Mouse (Mus musculus) Patski (cell line): ENCODE measurements around the gene Vwce. TPM values are rescaled to one million over a fixed set of nuclear protein-coding genes. Genes with fewer than 3 reads are reported as not detected.

Experiments used
- ATAC-seq: fragments of 100-300 bp; one replicate; pipeline ENCODE4 v1.8.0; 2021
- CTCF ChIA-PET: fragments of 350-600 bp; sonication (Branson Sonifier 250); formaldehyde crosslinking; loops from one replicate; lab custom pipeline; 2022; ENCODE audit warnings: inconsistent platforms; lab: Charles Lee
- POLR2A ChIA-PET: fragments of 350-600 bp; sonication (Branson Sonifier 250); formaldehyde crosslinking; loops from one replicate; lab custom pipeline; 2022; ENCODE audit warnings: antibody characterized with exemption, inconsistent platforms; lab: Charles Lee
- DNase-seq: peaks from one replicate; pipeline ENCODE4 v3.0.0-alpha.2; 2011; ENCODE audit warnings: low read depth, low spot score
- H3K27me3 ChIP-seq: fragments of 371-371 bp; one replicate; pipeline ENCODE4 v1.5.1; 2021
- CTCF ChIP-seq: fragments of 100-300 bp; IDR thresholded peaks from one replicate; pipeline ENCODE4 v1.5.1; 2021
- in situ Hi-C: fragments of 300-500 bp; cut with MboI; formaldehyde crosslinking; loops from 3 replicates; pipeline ENCODE4 v1.11.1; 2018; ENCODE audit warnings: low pct_unique_long_range_greater_than_20kb, mixed read lengths
- polyA plus RNA-seq: library from polyadenylated mRNA; unstranded; gene quantifications from one replicate; pipeline ENCODE4 v1.2.3, GENCODE M21; 2021

Vwce gene
- 0.06 TPM for polyA plus RNA-seq

- in situ Hi-C loops = no loop called here
- DNase-seq = no peak
- CTCF ChIA-PET = interaction anchor here (1.4 to 1.6 kb wide), 3 partner anchors 10 to 16 kb away, joined by 3 read pairs; no protein-coding TSS in a partner anchor
- no peaks in the 10 kb centered on the region for H3K27me3 ChIP-seq
- no peak for TF ChIP-seq CTCF
- no peak for ATAC-seq
- POLR2A ChIA-PET = interaction anchor here (0.5 kb wide), 1 partner anchor 31 kb away, joined by 4 read pairs; no protein-coding TSS in a partner anchor
Measured at GRCm38 (mm10) chr19:10634106-10634871, at the start of gene Vwce. Gene Vwce (plus strand): TSS chr19:10634213.

- TF ChIP-seq CTCF = no peak
- H3K27me3 ChIP-seq = no peaks in the 10 kb centered on the region
- CTCF ChIA-PET = interaction anchor here (1.3 to 2.3 kb wide), 2 partner anchors 8 to 13 kb away, joined by 3 to 8 read pairs; partner anchors contain the start of genes Cyb561a3 and Tmem138
- ATAC-seq = no peak
- POLR2A ChIA-PET = interaction anchor here (0.7 kb wide), 1 partner anchor 316 kb away, joined by 3 read pairs; no protein-coding TSS in a partner anchor
- DNase-seq = no peak
- in situ Hi-C loops = no loop called here
Measured at GRCm38 (mm10) chr19:10585112-10585511, 48.9 kb upstream of the Vwce start.

DNA sequence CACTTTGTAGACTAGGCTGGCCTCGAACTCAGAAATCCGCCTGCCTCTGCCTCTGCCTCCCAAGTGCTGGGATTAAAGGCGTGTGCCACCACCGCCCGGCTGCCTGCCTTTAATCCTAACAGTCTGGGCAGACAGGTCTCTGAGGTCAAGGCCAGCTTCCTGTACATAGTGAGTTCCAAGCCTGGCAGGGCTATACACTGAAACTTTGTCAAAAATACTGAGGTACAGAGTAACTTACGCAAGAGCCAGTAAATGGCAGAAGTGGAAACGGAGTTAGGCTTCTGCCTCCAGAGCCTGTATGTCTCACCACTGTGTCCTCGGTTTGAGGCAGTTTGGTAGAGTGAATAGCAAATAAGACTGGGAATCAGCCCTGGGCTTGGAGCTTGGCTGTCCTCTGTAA, 46.8 kb upstream of the Vwce start:
- in situ Hi-C loops = no loop called here
- H3K27me3 ChIP-seq = no peaks in the 10 kb centered on the region
- POLR2A ChIA-PET = no interaction called here
- TF ChIP-seq CTCF = no peak
- ATAC-seq (no peak), DNase-seq (no peak)
- CTCF ChIA-PET = interaction anchor here (0.8 to 2.3 kb wide), 4 partner anchors 11 to 25 kb away, joined by 3 to 8 read pairs (median 3); partner anchors contain the start of gene Ddb1

- ChIA-PET CTCF (interaction anchor here (2.0 kb wide), 1 partner anchor 13 kb away, joined by 6 read pairs; no protein-coding TSS in a partner anchor), POLR2A (no interaction called here)
- no peaks in the 10 kb centered on the region for H3K27me3 ChIP-seq
- in situ Hi-C loops = no loop called here
- ATAC-seq (no peak), DNase-seq (no peak)
- TF ChIP-seq CTCF = no peak
Measured at GRCm38 (mm10) chr19:10589127-10589857, 44.7 kb upstream of the Vwce start.

DNA sequence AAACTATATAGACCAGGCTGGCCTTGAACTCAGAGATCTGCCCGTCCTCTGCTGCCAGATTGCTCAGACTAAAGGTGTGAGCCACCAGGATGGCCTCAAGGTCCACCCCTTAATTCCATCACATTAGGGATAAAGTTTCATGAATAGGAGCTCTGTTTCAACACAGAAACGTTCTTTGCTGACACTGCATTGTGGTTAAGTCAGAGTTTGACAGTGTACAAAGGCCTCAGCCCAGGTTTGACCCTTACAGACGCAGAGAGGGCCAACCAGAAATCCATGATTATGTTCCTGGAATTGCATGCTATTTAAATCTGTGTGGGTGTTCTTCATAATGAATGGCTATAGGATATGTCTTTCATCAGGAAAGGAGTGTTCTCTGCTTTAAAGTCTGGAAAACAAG, 43.7 kb upstream of the Vwce start:
- in situ Hi-C loops = no loop called here
- ChIA-PET POLR2A (no interaction called here), CTCF (no interaction called here)
- DNase-seq (no peak), ATAC-seq (no peak)
- H3K27me3 ChIP-seq = no peaks in the 10 kb centered on the region
- TF ChIP-seq CTCF = no peak

- POLR2A ChIA-PET = interaction anchor here (0.8 kb wide), 1 partner anchor 35 kb away, joined by 3 read pairs; no protein-coding TSS in a partner anchor
Measured at GRCm38 (mm10) chr19:10591659-10592377, 42.2 kb upstream of the Vwce start.

GRCm38 (mm10) chr19:10598188-10598587, 35.8 kb upstream of the Vwce start:
- H3K27me3 ChIP-seq = no peaks in the 10 kb centered on the region
- no peak for DNase-seq
- ATAC-seq = no peak
- CTCF ChIA-PET = interaction anchor here (1.0 to 1.4 kb wide), 4 partner anchors 12 to 111 kb away, joined by 3 to 9 read pairs (median 6); no protein-coding TSS in a partner anchor
- in situ Hi-C loops = no loop called here
- POLR2A ChIA-PET = no interaction called here
- no peak for TF ChIP-seq CTCF

More at GRCm38 (mm10) chr19:10591659-10592377, 42.2 kb upstream of the Vwce start:
- TF ChIP-seq CTCF = no peak
- DNase-seq = no peak
- ATAC-seq = no peak
- H3K27me3 ChIP-seq = no peaks in the 10 kb centered on the region
- in situ Hi-C loops = no loop called here
- CTCF ChIA-PET = interaction anchor here (1.0 to 3.9 kb wide), 3 partner anchors 12 to 117 kb away, joined by 3 to 23 read pairs (median 5); partner anchors contain the start of genes Ddb1 and Tkfc

DNA sequence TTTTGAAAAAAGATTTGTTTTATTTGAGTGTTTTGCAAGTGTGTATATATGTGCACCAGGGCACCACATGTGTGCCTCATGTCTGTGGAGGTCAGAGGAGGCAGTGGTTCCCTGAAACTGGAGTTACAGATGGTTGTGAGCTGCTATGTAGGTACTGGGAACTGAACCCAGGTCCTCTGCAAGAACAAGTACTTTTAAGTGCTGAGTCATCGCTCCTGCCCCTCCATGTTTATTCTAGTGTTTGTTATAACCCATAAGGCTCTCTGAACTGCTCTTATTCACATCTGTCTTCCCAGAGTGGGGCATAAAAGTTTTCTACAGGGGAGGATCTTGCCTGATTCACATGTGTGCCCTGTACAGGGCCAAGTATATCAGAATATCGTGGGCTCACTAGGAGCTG, 34.4 kb upstream of the Vwce start:
- ATAC-seq = no peak
- DNase-seq = no peak
- H3K27me3 ChIP-seq = no peaks in the 10 kb centered on the region
- CTCF ChIA-PET = interaction anchor here (1.0 kb wide), 1 partner anchor 39 kb away, joined by 4 read pairs; no protein-coding TSS in a partner anchor
- no peak for TF ChIP-seq CTCF
- POLR2A ChIA-PET = no interaction called here
- in situ Hi-C loops = loop anchor here (5.0 kb wide), 1 partner anchor 37 kb away; no protein-coding TSS in a partner anchor

DNA sequence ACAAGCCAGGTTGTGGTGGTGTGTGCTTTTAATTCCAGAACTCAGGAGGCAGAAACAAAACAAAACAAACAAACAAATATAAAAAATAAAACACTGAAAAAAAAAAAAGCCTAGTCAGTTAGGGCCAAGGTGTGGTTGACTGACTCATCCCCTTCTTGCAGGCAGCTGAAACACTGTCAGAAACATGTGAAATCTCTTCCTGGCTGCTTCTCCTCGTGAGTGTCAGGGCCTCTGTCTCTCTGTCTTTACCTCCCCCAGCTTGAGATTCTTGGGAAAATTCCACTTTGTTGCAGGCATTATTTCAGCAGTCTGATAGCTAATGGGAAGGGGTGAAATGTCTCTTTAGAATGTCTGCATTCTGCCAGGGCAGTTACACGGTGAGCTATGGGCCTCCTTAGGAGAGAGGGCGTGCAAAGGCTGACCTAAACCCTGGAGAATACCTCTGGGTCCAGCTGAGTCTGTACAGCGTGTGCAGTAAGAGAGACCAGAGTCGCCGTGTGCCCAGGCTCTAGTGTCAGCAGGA, 31.7 kb upstream of the Vwce start:
- ChIA-PET CTCF (interaction anchor here (0.6 to 5.1 kb wide), 15 partner anchors 10 to 343 kb away, joined by 3 to 49 read pairs (median 4); partner anchors contain the start of genes Cyb561a3, Sdhaf2, Tmem138 and Tmem216), POLR2A (interaction anchor here (0.6 to 3.6 kb wide), 8 partner anchors 9 to 60 kb away, joined by 3 to 11 read pairs (median 4); no protein-coding TSS in a partner anchor)
- ATAC-seq = no peak
- TF ChIP-seq CTCF = no peak
- in situ Hi-C loops = loop anchor here (5.0 kb wide), 1 partner anchor 40 kb away; no protein-coding TSS in a partner anchor
- peak; percentile 10 for DNase-seq
- H3K27me3 ChIP-seq = no peaks in the 10 kb centered on the region
